Mouse (Mus musculus) lung, postnatal 25 days (tissue): ENCODE data around the gene Pdcl2.

Source experiments
- DNase-seq: peaks from one replicate; pipeline ENCODE4 v3.0.0; 2022; ENCODE audit warnings: low spot score

Pdcl2 gene

DNA sequence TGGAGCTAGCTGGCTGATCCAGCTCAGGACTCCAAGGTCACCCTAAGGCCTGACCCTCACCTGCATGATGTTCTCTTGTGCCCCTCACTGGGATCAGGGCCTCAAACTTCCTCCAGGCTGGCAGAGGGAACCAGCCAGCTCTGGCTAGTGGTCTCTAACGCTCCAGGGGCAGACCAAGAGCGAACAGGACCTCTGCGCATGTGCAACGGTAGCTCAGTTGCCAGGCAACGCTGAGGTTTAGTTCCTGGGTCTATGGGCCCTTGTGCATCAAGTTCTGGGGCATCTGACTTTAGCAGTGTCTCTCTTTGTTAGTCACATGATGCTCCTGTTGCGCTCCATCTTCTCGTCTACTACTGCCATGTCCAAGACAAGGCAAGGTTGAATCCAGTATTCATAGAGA is at the start of gene Pdcl2:
Gene Pdcl2 (minus strand): TSS at position 204 of the 400 bp plus-strand sequence.
- no peak for DNase-seq

GRCm38 (mm10) chr5:76379216-76379615 is 48.3 kb upstream of the Pdcl2 start:
- DNase-seq = no peak

DNA sequence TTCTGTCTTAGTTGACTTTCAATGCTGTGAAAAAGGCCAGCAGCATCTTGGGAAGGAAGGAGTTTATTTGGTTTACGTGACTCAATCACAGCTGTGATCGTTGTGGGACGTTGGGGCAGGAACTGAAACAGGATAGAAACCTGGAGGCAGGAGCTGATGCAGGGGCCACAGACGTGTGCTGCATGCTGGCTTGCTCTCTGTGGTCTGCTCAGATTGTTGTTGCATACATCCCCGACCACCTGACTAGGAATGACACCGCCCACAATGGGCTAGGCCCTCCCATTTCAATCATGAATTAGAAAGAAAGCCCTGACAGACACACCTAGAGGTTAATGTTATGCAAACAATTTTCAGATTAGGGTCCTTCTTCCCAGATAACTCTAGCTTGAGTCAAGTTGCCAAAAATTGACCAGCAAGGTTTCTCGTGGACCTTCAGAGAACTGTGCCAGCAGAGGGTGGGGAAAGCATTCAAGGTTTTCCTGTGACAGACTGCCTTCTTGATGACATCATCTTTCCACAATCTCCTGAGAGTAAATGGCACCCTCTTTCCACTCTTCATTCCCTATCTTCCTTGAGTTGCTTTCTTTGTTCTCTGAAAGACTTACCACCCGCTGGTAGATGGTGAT is 38.4 kb upstream of the Pdcl2 start:
- DNase-seq = no peak

DNA sequence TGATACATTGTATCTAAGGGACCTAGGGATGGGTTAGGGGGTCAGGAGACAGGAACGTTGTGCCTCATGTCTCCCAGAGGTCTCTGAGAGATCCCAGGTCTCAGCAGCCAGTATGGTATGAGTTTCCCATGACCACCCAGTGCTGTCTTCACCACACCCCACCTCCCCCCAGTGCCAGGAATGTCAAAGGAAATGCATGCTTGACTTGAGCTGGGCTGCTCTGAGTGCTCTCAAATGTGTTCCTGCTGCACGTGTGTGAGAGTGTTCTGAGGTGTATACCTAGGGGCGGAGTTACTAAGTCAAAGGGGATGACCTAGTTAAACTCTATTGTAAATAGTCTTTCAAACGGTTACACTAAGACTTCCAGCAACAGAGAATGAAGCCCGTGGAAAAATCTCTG is 34.5 kb upstream of the Pdcl2 start:
- DNase-seq = peak; percentile 15

GRCm38 (mm10) chr5:76363453-76364104 is 32.6 kb upstream of the Pdcl2 start, which contains the start of gene Nmu:
Gene Nmu, minus strand, starts transcription at chr5:76363788.
- no peak for DNase-seq

- DNase-seq = no peak
These were observed 29.8 kb upstream of the Pdcl2 start for GRCm38 (mm10) chr5:76360786-76361185.

- DNase-seq = no peak
These were observed 29.1 kb upstream of the Pdcl2 start for GRCm38 (mm10) chr5:76360057-76360456.

GRCm38 (mm10) chr5:76351953-76352611 is 21.1 kb upstream of the Pdcl2 start:
- no peak for DNase-seq

DNA sequence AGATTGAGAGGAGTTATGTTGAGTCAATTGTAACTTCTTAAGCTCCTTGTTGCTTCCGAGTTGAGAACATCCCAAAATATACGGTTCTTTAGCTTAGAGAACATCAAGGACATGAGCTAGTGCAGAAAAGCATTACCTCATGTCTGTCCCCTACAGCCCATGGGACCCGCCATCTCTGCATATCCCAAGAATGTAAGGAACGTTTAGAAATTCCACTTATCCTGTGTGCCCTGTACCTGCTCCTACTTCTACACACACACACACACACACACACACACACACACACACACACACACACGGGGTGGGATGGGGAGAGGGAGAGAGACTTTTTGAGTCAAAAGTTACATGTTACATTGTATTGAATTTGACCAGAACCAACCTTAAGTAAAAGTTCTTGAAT is 20.6 kb upstream of the Pdcl2 start:
- DNase-seq = no peak

- no peak for DNase-seq
These were observed 15.2 kb upstream of the Pdcl2 start for GRCm38 (mm10) chr5:76346137-76346536.

DNA sequence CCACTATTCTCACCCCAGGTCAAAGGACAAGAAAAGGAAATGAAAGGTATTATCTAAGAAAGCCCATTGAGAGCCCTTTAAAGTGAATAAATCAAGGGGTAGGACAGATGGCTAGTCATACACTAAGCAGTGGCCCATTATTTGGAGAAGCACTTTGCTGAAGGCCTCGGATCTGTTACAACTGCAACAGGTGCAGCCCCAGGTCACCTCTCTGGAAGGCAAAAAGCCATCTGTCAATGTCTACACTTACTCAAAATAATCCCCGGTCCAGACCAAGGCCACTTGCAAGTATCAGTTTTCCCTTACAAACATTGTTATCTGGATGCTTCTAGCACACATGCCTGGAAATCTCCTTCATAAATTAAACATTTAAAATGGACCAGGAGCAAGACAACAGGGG is 10.0 kb upstream of the Pdcl2 start:
- no peak for DNase-seq

DNA sequence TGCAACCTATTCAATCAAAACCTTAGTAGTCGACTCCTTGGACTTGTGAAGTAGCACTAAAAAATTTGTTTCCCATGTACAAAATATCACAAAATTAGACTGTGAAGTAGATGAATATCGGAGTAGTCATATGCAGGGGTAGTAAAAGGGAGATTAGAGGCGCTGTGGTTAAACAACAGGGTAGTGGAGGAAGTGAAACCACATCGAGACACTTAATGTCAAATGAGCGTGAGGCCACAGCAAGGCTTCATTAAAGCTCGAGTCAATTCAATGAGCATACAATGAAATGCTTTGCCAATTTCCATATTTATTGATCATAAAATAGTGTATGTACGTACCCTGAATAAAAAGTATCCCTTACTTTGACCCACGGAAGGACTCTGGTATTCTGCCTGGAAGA is 6.1 kb upstream of the Pdcl2 start:
- DNase-seq = no peak

- no peak for DNase-seq
These were observed 2.9 kb upstream of the Pdcl2 start for GRCm38 (mm10) chr5:76333833-76334232.

GRCm38 (mm10) chr5:76327296-76327695 is 3.7 kb downstream of the Pdcl2 start:
- no peak for DNase-seq

GRCm38 (mm10) chr5:76325113-76325512 is 5.8 kb downstream of the Pdcl2 start:
- DNase-seq = no peak

- peak; percentile 61 for DNase-seq
These were observed 9.4 kb downstream of the Pdcl2 start for GRCm38 (mm10) chr5:76321249-76322196.

- no peak for DNase-seq
These were observed 22.8 kb downstream of the Pdcl2 start for GRCm38 (mm10) chr5:76308206-76308605.

- DNase-seq = no peak
These were observed 24.7 kb downstream of the Pdcl2 start for GRCm38 (mm10) chr5:76306261-76306660.

DNA sequence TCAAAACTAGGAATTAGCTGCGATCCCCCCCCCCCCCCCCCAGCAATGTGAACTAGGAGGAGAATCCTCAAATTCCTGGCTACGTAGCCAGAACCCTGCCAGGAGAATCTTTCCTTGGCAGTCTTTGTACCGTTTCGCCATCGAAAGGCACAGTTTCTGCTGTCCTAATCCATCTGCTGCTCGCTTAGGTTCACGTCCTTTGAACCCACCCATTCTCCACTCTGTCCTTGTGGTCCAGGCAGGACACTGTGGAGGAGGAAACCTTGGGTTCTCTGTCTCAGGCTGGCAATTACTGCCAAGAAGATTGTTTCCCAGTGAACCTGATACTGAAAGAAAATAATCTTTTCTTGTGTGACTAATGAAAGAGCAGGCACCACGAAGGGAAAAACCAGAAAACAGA is 25.3 kb downstream of the Pdcl2 start:
- DNase-seq = no peak

GRCm38 (mm10) chr5:76304452-76305341 is 26.3 kb downstream of the Pdcl2 start, which contains the start of gene Clock:
Gene Clock, minus strand, starts transcription at chr5:76304792.
- peak; percentile 88 for DNase-seq
